Mouse (Mus musculus): ENCODE results near the gene Nedd4. TPM values are rescaled to one million over a fixed set of nuclear protein-coding genes. Genes with fewer than 3 reads are reported as not detected.

Nedd4 gene
- polyA plus RNA-seq, 1 experiment from 2014 or later: 652 TPM

- no peaks in the 10 kb centered on the region for H3K36me3 ChIP-seq (ENCODE audit: insufficient read depth, low read length)
- H3K27ac ChIP-seq (ENCODE audit: low read length): no peak overlapping the region
- H3K4me3 ChIP-seq (ENCODE audit: low read length): peak overlapping the region; percentile 41
- peak; percentile 81 for ATAC-seq (ENCODE audit: low FRiP score, low TSS enrichment)
- 0% methylated on average over 17 of the region's 17 CpGs for WGBS
- no peaks in the 10 kb centered on the region for H3K9me3 ChIP-seq (ENCODE audit: low read length)
- H3K4me2 ChIP-seq (replicated peaks; ENCODE audit: low read depth, low read length): peak overlapping the region; percentile 79
- H3K27me3 ChIP-seq (ENCODE audit: insufficient read depth, low read length): no peaks in the 10 kb centered on the region
- peaks cover 10% of the 10 kb centered on the region for H3K4me1 ChIP-seq (ENCODE audit: insufficient read depth, low read length)
- peak overlapping the region; percentile 68 for H3K9ac ChIP-seq (replicated peaks; ENCODE audit: low read length)
These were observed 104.7 kb downstream of the Nedd4 start for GRCm38 (mm10) chr9:72766789-72767349.

DNA sequence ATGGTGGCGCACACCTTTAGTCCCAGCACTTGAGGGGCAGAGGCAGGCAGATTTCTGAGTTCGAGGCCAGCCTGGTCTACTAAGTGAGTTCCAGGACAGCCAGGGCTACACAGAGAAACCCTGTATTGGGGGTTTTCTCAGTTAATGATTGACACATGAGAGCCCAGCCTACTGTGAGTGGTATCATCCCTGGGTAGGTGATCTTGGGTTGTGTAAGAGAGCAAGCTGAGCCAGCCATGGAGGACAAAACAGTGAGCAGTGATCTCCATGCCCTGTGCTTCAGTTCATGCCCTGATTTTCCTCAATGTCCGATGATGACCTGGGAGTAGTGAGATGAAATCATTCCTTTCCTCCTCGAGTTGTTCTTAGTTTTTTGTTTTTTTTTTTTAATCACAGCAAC lies 112.9 kb downstream of the Nedd4 start:
- Histone ChIP-seq H3K9me3 (ENCODE audit: low read length) (no peaks in the 10 kb centered on the region), H3K27me3 (ENCODE audit: insufficient read depth, low read length) (no peaks in the 10 kb centered on the region), H3K4me1 (ENCODE audit: insufficient read depth, low read length) (peaks cover 10% of the 10 kb centered on the region), H3K4me3 (ENCODE audit: low read length) (no peak overlapping the region), H3K36me3 (ENCODE audit: insufficient read depth, low read length) (no peaks in the 10 kb centered on the region), H3K9ac (replicated peaks; ENCODE audit: low read length) (no peak overlapping the region), H3K4me2 (replicated peaks; ENCODE audit: low read depth, low read length) (no peak overlapping the region), H3K27ac (ENCODE audit: low read length) (no peak overlapping the region)
- 89% methylated on average over 4 of the region's 4 CpGs for WGBS
- ATAC-seq (ENCODE audit: low FRiP score, low TSS enrichment): no peak

- H3K4me2 ChIP-seq (replicated peaks; ENCODE audit: low read depth, low read length): no peak overlapping the region
- ATAC-seq (ENCODE audit: low FRiP score, low TSS enrichment): peak; percentile 30; the same call in 1 of the 2 replicates
- no peaks in the 10 kb centered on the region for H3K36me3 ChIP-seq (ENCODE audit: insufficient read depth, low read length)
- no peak overlapping the region for H3K9ac ChIP-seq (replicated peaks; ENCODE audit: low read length)
- no peaks in the 10 kb centered on the region for H3K27me3 ChIP-seq (ENCODE audit: insufficient read depth, low read length)
- H3K27ac ChIP-seq (ENCODE audit: low read length): no peak overlapping the region
- H3K4me1 ChIP-seq (ENCODE audit: insufficient read depth, low read length): peaks cover 33% of the 10 kb centered on the region
- 49% methylated on average over 11 of the region's 11 CpGs for WGBS
- H3K9me3 ChIP-seq (ENCODE audit: low read length): no peaks in the 10 kb centered on the region
- no peak overlapping the region for H3K4me3 ChIP-seq (ENCODE audit: low read length)
These were observed 116.9 kb downstream of the Nedd4 start for GRCm38 (mm10) chr9:72779004-72779403.

DNA sequence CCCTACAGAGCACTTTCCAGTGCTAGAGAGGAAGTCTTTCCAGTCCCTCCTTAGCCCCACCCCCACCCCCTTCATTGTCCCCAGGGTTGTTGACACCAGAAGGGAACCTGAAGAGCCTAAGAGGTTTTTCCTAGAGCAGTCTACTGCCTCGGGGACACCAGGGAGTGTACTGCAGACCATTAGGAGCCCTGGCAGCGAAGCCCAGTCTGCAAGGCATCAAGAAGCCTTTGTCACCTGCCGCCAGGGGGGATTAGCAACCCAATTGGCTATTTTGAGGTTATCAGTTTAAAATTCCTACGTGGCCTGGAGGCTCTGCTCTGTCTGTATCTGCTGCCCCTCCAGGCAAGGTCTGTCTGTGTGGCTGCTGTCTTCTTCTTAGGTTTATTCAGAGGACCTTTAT lies 117.6 kb downstream of the Nedd4 start:
- Histone ChIP-seq H3K9ac (replicated peaks; ENCODE audit: low read length) (no peak overlapping the region), H3K27ac (ENCODE audit: low read length) (peak overlapping the region; percentile 25; the same call in 1 of the 2 replicates), H3K4me2 (replicated peaks; ENCODE audit: low read depth, low read length) (no peak overlapping the region), H3K9me3 (ENCODE audit: low read length) (no peaks in the 10 kb centered on the region), H3K36me3 (ENCODE audit: insufficient read depth, low read length) (no peaks in the 10 kb centered on the region), H3K4me1 (ENCODE audit: insufficient read depth, low read length) (peaks cover 33% of the 10 kb centered on the region), H3K4me3 (ENCODE audit: low read length) (no peak overlapping the region), H3K27me3 (ENCODE audit: insufficient read depth, low read length) (no peaks in the 10 kb centered on the region)
- ATAC-seq (ENCODE audit: low FRiP score, low TSS enrichment): no peak; the same call in 1 of the 2 replicates
- 23% methylated on average over 4 of the region's 4 CpGs for WGBS

DNA sequence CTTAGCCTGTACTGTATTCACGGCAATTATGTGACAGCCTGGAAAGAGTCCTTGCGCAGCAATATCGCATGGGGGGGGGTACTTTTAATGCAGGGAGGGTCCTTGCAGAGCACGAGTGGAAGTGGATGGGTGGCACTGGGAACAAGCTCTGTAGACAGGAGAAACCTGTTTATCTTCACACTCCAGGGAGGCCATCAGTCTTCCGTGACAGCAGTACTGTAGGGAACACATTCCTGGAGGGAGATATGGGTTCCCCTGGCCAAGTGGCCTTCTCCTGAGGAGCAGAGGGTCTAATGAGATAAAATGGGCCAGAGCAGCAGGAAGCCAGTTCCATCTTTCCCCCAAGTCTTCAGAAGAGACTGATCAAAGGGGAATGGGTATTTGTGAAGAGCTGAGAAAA lies 118.5 kb downstream of the Nedd4 start:
- no peaks in the 10 kb centered on the region for H3K27me3 ChIP-seq (ENCODE audit: insufficient read depth, low read length)
- 29% methylated on average over 5 of the region's 5 CpGs for WGBS
- H3K4me1 ChIP-seq (ENCODE audit: insufficient read depth, low read length): peaks cover 33% of the 10 kb centered on the region
- H3K36me3 ChIP-seq (ENCODE audit: insufficient read depth, low read length): no peaks in the 10 kb centered on the region
- no peak overlapping the region for H3K9ac ChIP-seq (replicated peaks; ENCODE audit: low read length)
- H3K9me3 ChIP-seq (ENCODE audit: low read length): no peaks in the 10 kb centered on the region
- peak; percentile 47; the same call in 1 of the 2 replicates for ATAC-seq (ENCODE audit: low FRiP score, low TSS enrichment)
- no peak overlapping the region for H3K27ac ChIP-seq (ENCODE audit: low read length)
- no peak overlapping the region for H3K4me2 ChIP-seq (replicated peaks; ENCODE audit: low read depth, low read length)
- H3K4me3 ChIP-seq (ENCODE audit: low read length): no peak overlapping the region

GRCm38 (mm10) chr9:72781466-72781865 lies 119.3 kb downstream of the Nedd4 start:
- Histone ChIP-seq H3K9me3 (ENCODE audit: low read length) (no peaks in the 10 kb centered on the region), H3K4me1 (ENCODE audit: insufficient read depth, low read length) (peaks cover 33% of the 10 kb centered on the region), H3K27me3 (ENCODE audit: insufficient read depth, low read length) (no peaks in the 10 kb centered on the region), H3K9ac (replicated peaks; ENCODE audit: low read length) (no peak overlapping the region), H3K27ac (ENCODE audit: low read length) (no peak overlapping the region), H3K4me3 (ENCODE audit: low read length) (no peak overlapping the region), H3K36me3 (ENCODE audit: insufficient read depth, low read length) (no peaks in the 10 kb centered on the region), H3K4me2 (replicated peaks; ENCODE audit: low read depth, low read length) (no peak overlapping the region)
- WGBS: 45% methylated on average over 4 of the region's 4 CpGs
- ATAC-seq (ENCODE audit: low FRiP score, low TSS enrichment): no peak

- Histone ChIP-seq H3K27ac (ENCODE audit: low read length) (no peak overlapping the region), H3K4me1 (ENCODE audit: insufficient read depth, low read length) (peaks cover 33% of the 10 kb centered on the region), H3K4me2 (replicated peaks; ENCODE audit: low read depth, low read length) (no peak overlapping the region), H3K27me3 (ENCODE audit: insufficient read depth, low read length) (no peaks in the 10 kb centered on the region), H3K9ac (replicated peaks; ENCODE audit: low read length) (no peak overlapping the region), H3K9me3 (ENCODE audit: low read length) (no peaks in the 10 kb centered on the region), H3K36me3 (ENCODE audit: insufficient read depth, low read length) (no peaks in the 10 kb centered on the region), H3K4me3 (ENCODE audit: low read length) (no peak overlapping the region)
- 28% methylated on average over 8 of the region's 8 CpGs for WGBS
- no peak for ATAC-seq (ENCODE audit: low FRiP score, low TSS enrichment)
These were observed 120.0 kb downstream of the Nedd4 start for GRCm38 (mm10) chr9:72782121-72782520.

DNA sequence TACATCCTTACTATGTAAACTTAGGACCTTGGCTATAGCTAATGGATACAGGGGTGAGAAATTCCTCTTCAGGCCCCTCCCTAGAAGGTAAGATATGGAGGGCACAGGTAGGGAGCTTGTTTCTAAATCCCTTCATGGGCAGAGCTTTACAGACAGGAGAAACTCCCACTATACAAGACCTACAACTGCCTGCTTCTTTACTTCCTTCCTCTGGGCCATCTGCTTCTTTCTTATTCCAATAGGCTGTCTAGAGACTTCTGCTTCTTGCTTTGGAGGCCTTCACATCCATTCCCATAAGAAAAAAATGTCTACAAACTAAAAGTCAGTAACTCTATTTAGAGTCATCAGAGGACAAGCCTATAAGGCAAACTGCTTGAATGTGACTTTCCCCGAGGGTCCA lies 125.6 kb downstream of the Nedd4 start:
- H3K4me1 ChIP-seq (ENCODE audit: insufficient read depth, low read length): peaks cover 17% of the 10 kb centered on the region
- H3K36me3 ChIP-seq (ENCODE audit: insufficient read depth, low read length): no peaks in the 10 kb centered on the region
- H3K27ac ChIP-seq (ENCODE audit: low read length): no peak overlapping the region
- H3K27me3 ChIP-seq (ENCODE audit: insufficient read depth, low read length): no peaks in the 10 kb centered on the region
- no peak overlapping the region for H3K9ac ChIP-seq (replicated peaks; ENCODE audit: low read length)
- no peak for ATAC-seq (ENCODE audit: low FRiP score, low TSS enrichment)
- no peak overlapping the region for H3K4me2 ChIP-seq (replicated peaks; ENCODE audit: low read depth, low read length)
- WGBS: 93% methylated on average over 1 of the region's 1 CpGs
- H3K9me3 ChIP-seq (ENCODE audit: low read length): no peaks in the 10 kb centered on the region
- no peak overlapping the region for H3K4me3 ChIP-seq (ENCODE audit: low read length)

DNA sequence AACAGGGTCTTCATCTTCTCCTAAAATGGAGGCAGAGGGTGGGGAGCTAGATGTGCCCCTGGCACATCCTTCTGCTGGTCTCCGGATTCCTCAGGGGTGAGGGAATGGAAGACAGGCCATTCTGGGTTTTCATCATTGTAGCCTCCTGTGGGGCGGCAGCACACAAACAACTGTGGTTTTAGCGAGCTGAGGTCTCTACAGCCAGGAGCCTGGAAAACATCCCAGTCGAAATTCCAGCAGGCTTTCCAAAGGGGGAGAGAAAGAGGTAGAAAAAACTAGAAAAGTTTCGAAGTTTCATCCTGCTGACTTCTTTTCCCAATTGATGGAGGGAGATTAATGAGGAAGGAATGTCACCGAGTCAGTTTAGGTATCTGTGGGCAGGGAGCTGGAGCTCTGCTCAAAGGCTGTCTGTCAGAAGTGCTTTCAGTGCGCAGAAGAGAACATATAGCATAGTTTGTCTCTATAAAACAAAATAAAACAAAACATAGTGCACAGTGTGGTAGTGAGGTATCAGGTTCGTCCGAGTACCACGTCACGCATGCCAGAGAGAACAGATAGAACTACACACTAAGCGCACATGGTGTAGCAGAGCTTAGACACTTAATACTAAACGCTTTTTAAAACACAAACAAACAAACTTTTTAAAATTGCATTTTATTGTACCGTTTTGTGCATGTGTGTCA lies 128.5 kb downstream of the Nedd4 start:
- Histone ChIP-seq H3K9ac (replicated peaks; ENCODE audit: low read length) (no peak overlapping the region), H3K4me3 (ENCODE audit: low read length) (no peak overlapping the region), H3K4me1 (ENCODE audit: insufficient read depth, low read length) (peaks cover 17% of the 10 kb centered on the region), H3K4me2 (replicated peaks; ENCODE audit: low read depth, low read length) (no peak overlapping the region), H3K27ac (ENCODE audit: low read length) (no peak overlapping the region; the same call in 1 of the 2 replicates), H3K9me3 (ENCODE audit: low read length) (peaks cover 3% of the 10 kb centered on the region; the same call in 1 of the 2 replicates), H3K36me3 (ENCODE audit: insufficient read depth, low read length) (no peaks in the 10 kb centered on the region), H3K27me3 (ENCODE audit: insufficient read depth, low read length) (no peaks in the 10 kb centered on the region)
- WGBS: 43% methylated on average over 14 of the region's 14 CpGs
- no peak for ATAC-seq (ENCODE audit: low FRiP score, low TSS enrichment)

DNA sequence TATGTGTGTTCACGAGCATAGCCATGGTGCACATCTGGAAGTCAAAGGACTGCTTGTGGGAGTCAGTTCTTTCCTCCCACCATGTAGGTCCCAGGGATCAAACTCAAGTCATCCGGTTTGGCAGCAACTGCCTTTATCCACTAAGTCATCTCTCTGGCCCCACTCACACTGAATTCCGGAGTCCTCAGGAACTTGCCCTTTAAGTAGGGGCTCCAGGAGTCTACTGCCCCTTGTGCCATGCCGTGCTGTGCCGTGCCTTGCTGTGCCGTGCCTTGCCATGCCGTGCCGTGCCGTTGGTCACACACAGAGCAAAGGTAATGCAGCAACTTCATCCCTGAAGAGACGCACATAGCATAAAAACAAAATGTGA lies 129.1 kb downstream of the Nedd4 start:
- no peak overlapping the region for H3K27ac ChIP-seq (ENCODE audit: low read length)
- 32% methylated on average over 10 of the region's 10 CpGs for whole genome bisulfite sequencing
- no peaks in the 10 kb centered on the region for H3K27me3 ChIP-seq (ENCODE audit: insufficient read depth, low read length)
- peaks cover 17% of the 10 kb centered on the region for H3K4me1 ChIP-seq (ENCODE audit: insufficient read depth, low read length)
- ATAC-seq (ENCODE audit: low FRiP score, low TSS enrichment): 0 out of 2 replicates have a peak, but pooled peaks have one; percentile 49
- H3K4me2 ChIP-seq (replicated peaks; ENCODE audit: low read depth, low read length): peak overlapping the region; percentile 18; the same call in 1 of the 2 replicates
- H3K36me3 ChIP-seq (ENCODE audit: insufficient read depth, low read length): no peaks in the 10 kb centered on the region
- H3K9me3 ChIP-seq (ENCODE audit: low read length): peaks cover 3% of the 10 kb centered on the region; the same call in 1 of the 2 replicates
- no peak overlapping the region for H3K4me3 ChIP-seq (ENCODE audit: low read length)
- H3K9ac ChIP-seq (replicated peaks; ENCODE audit: low read length): no peak overlapping the region
